Mouse (Mus musculus) erythroblast, adult 5-6 weeks (primary cell): ENCODE data around the gene Ddx6. TPM values are rescaled to one million over a fixed set of nuclear protein-coding genes. Genes with fewer than 3 reads are reported as not detected.
A peak's percentile ranks its signal among the peaks of the same experiment; 100 is the strongest.
"Not testable (repeated sequence)": the region's sequence is repeated elsewhere in the genome, so short reads cannot be mapped to it uniquely, and the experiment has no call there.

ENCODE experiments used
- ATAC-seq: replicated peaks from 2 replicates; pipeline ENCODE4 v1.8.0; 2016; ENCODE audit warnings: moderate number of reproducible peaks, mild to moderate bottlenecking, moderate TSS enrichment, inconsistent platforms; ENCODE audit not compliant: poor library complexity, low FRiP score, severe bottlenecking
- total RNA-seq, 2 experiments: library from RNA; stranded (forward) in 1 of 2; stranded (reverse) in 1 of 2; fragments of 150-400 nt in 1 of 2; fragments of 200-764, 138-1000 nt in 1 of 2; gene quantifications; 2 replicates each; pipeline versions ENCODE4 v1.2.3 to v1.2.4; 2015 to 2017; ENCODE audit warnings: low replicate concordance in 2 of 2

The Ddx6 gene
- 53.1 and 53.8 TPM in 2 replicates for total RNA-seq (2015; ENCODE audit: low replicate concordance)
- 109 and 114 TPM in 2 replicates for total RNA-seq (2017; ENCODE audit: low replicate concordance)

- peak; percentile 52 for ATAC-seq
Observed at GRCm38 (mm10) chr9:44604779-44605615, at the start of gene Ddx6. Ddx6 (plus strand) TSS chr9:44604892.

GRCm38 (mm10) chr9:44561597-44561996 lies 43.1 kb upstream of the Ddx6 start, which contains the start of gene Cxcr5:
Cxcr5 (minus strand) TSS chr9:44561877.
- peak; percentile 86 for ATAC-seq

GRCm38 (mm10) chr9:44562936-44563335 lies 41.8 kb upstream of the Ddx6 start:
- no peak for ATAC-seq

- ATAC-seq: peak; percentile 83
Observed at GRCm38 (mm10) chr9:44565367-44565766, 39.3 kb upstream of the Ddx6 start.

GRCm38 (mm10) chr9:44567338-44568082 lies 37.2 kb upstream of the Ddx6 start:
- ATAC-seq: no peak

- ATAC-seq: no peak
Observed at GRCm38 (mm10) chr9:44568083-44568455, 36.6 kb upstream of the Ddx6 start.

GRCm38 (mm10) chr9:44570939-44571382 lies 33.7 kb upstream of the Ddx6 start:
- ATAC-seq: no peak

GRCm38 (mm10) chr9:44573306-44573705 lies 31.4 kb upstream of the Ddx6 start:
- ATAC-seq: no peak

GRCm38 (mm10) chr9:44575095-44575494 lies 29.6 kb upstream of the Ddx6 start:
- no peak for ATAC-seq

GRCm38 (mm10) chr9:44576046-44576445 lies 28.6 kb upstream of the Ddx6 start:
- ATAC-seq: not testable (repeated sequence)

GRCm38 (mm10) chr9:44579392-44579791 lies 25.3 kb upstream of the Ddx6 start:
- ATAC-seq: peak; percentile 93

- ATAC-seq: peak; percentile 84
Observed at GRCm38 (mm10) chr9:44580085-44580484, 24.6 kb upstream of the Ddx6 start.

- ATAC-seq: no peak
Observed at GRCm38 (mm10) chr9:44581423-44581822, 23.3 kb upstream of the Ddx6 start.

GRCm38 (mm10) chr9:44582390-44582789 lies 22.3 kb upstream of the Ddx6 start:
- ATAC-seq: 0 out of 2 replicates have a peak, but pooled peaks have one; percentile 36

- ATAC-seq: no peak
Observed at GRCm38 (mm10) chr9:44586640-44587261, 17.9 kb upstream of the Ddx6 start.

- 0 out of 2 replicates have a peak, but pooled peaks have one; percentile 45 for ATAC-seq
Observed at GRCm38 (mm10) chr9:44587262-44588160, 17.2 kb upstream of the Ddx6 start.

GRCm38 (mm10) chr9:44588605-44589004 lies 16.1 kb upstream of the Ddx6 start:
- ATAC-seq: no peak

- no peak for ATAC-seq
Observed at GRCm38 (mm10) chr9:44589095-44589494, 15.6 kb upstream of the Ddx6 start.

- ATAC-seq: no peak
Observed at GRCm38 (mm10) chr9:44590969-44591368, 13.7 kb upstream of the Ddx6 start.
